9 mouse cellular contexts compared by ENCODE assay signal in genomic region chr12:108041571-108042238, GRCm38 (mm10). TPM values are rescaled to one million over a fixed set of nuclear protein-coding genes. Genes with fewer than 3 reads are reported as not detected.
DNase-seq lines count a peak whose midpoint lies in the region; ATAC-seq and TF ChIP-seq lines count a peak whose summit lies in the region.
"Had no signal": no experiment of that assay in that cellular context is flagged by ENCODE, and none has a peak within 500 bp of the region (broad histone marks: within the 10 kb centered on the region; RNA-seq: fewer than 3 reads in every experiment).

No protein-coding gene starts in this region.

- DNase-seq in T-cell, adult 2 months (ENCODE audit: low spot score), result peak; percentile 59
- peak; percentile 85 for DNase-seq in cerebellum, adult 11 months
- DNase-seq in frontal cortex, postnatal 10 days (ENCODE audit: low spot score in 2 of 2), result peak; percentile 46 to 69
- DNase-seq in hindbrain, postnatal 0 days (ENCODE audit: low spot score), result peak; percentile 92
- peak; percentile 50 to 67 for DNase-seq in layer of hippocampus, postnatal 36 days
- peak; percentile 70 to 79 for DNase-seq in lung, postnatal 4 days
- peak; percentile 83 for DNase-seq in right cerebral cortex, postnatal 4 days
- peak; percentile 68 to 73 for DNase-seq in urinary bladder, postnatal 36 days (ENCODE audit: low spot score in 2 of 2)

- peak; percentile 56; the same call in 1 of the 2 replicates for ATAC-seq in hindbrain, postnatal 0 days

- H3K4me2 ChIP-seq in hindbrain, postnatal 0 days (ENCODE audit: low read depth, low read length), result no peak overlapping the region
- H3K4me2 ChIP-seq: liver, embryonic 15.5 days had no signal

- H3K4me1 ChIP-seq in hindbrain, postnatal 0 days (ENCODE audit: insufficient read depth, low read length), result no peaks in the 10 kb centered on the region

- no peaks in the 10 kb centered on the region for H3K36me3 ChIP-seq in hindbrain, postnatal 0 days (ENCODE audit: insufficient read depth, low read length)
- H3K36me3 ChIP-seq: liver, embryonic 15.5 days had no signal

- no peak overlapping the region for H3K4me3 ChIP-seq in hindbrain, postnatal 0 days (ENCODE audit: low read length)
- H3K4me3 ChIP-seq: liver, embryonic 15.5 days had no signal

- no peak overlapping the region for H3K9ac ChIP-seq in hindbrain, postnatal 0 days (replicated peaks; ENCODE audit: low read length)
- H3K9ac ChIP-seq: liver, embryonic 15.5 days had no signal

- no peak overlapping the region for H3K27ac ChIP-seq in hindbrain, postnatal 0 days
- H3K27ac ChIP-seq: liver, embryonic 15.5 days had no signal

- 35% methylated on average over 12 of the region's 12 CpGs for WGBS in hindbrain, postnatal 0 days

- TF ChIP-seq CTCF in hindbrain, postnatal 0 days (IDR thresholded peaks at IDR 0.05; ENCODE audit: low read depth), result peak; percentile 82

- H3K9me3 ChIP-seq in hindbrain, postnatal 0 days (ENCODE audit: low read length), result no peaks in the 10 kb centered on the region
- H3K9me3 ChIP-seq: liver, embryonic 15.5 days had no signal

- no peaks in the 10 kb centered on the region for H3K27me3 ChIP-seq in hindbrain, postnatal 0 days (ENCODE audit: insufficient read depth, low read length)
- H3K27me3 ChIP-seq: liver, embryonic 15.5 days had no signal

RNA-seq across cellular contexts. Expression of gene Bcl11b, which starts 38.3 kb away (rescaled TPM):
- total RNA-seq in hindbrain, postnatal 0 days (2014; rRNA removed), result 30.0 and 31.6 TPM in 2 replicates
- 9.8 and 12.0 TPM in 2 replicates for polyA plus RNA-seq in hindbrain, postnatal 0 days (2015; fragmentation: Nextera tagmentation; extraction: Ambion mirVana)
- 100 to 1,000 TPM; 134 to 137 TPM for total RNA-seq in layer of hippocampus, postnatal 36 days (2021)
